Mouse (Mus musculus): ENCODE data around the gene Hmcn1. TPM values are rescaled to one million over a fixed set of nuclear protein-coding genes. Genes with fewer than 3 reads are reported as not detected.
A peak's percentile ranks its signal among the peaks of the same experiment; 100 is the strongest.

Hmcn1 gene
- polyA plus RNA-seq, 1 experiment from 2014 or later, result 1.0 TPM

GRCm38 (mm10) chr1:150920276-150920675 lies 73.0 kb downstream of the Hmcn1 start:
- Histone ChIP-seq H3K27me3 (no peaks in the 10 kb centered on the region), H3K9ac (replicated peaks) (no peak overlapping the region), H3K4me3 (no peak overlapping the region), H3K27ac (replicated peaks) (no peak overlapping the region), H3K4me1 (no peaks in the 10 kb centered on the region), H3K9me3 (no peaks in the 10 kb centered on the region), H3K36me3 (no peaks in the 10 kb centered on the region), H3K4me2 (replicated peaks) (no peak overlapping the region)
- 43% methylated on average over 6 of the region's 6 CpGs for WGBS
- 0 out of 2 replicates have a peak, but pooled peaks have one; percentile 29 for ATAC-seq (replicated peaks)

GRCm38 (mm10) chr1:150914936-150915335 lies 78.3 kb downstream of the Hmcn1 start:
- H3K9ac ChIP-seq (replicated peaks), result no peak overlapping the region
- H3K4me1 ChIP-seq, result no peaks in the 10 kb centered on the region
- H3K4me3 ChIP-seq, result no peak overlapping the region
- H3K9me3 ChIP-seq, result no peaks in the 10 kb centered on the region
- no peaks in the 10 kb centered on the region for H3K27me3 ChIP-seq
- no peaks in the 10 kb centered on the region for H3K36me3 ChIP-seq
- no peak overlapping the region for H3K4me2 ChIP-seq (replicated peaks)
- no peak for ATAC-seq (replicated peaks)
- H3K27ac ChIP-seq (replicated peaks), result no peak overlapping the region
- 85% methylated on average over 2 of the region's 2 CpGs for WGBS

- H3K4me2 ChIP-seq (replicated peaks), result no peak overlapping the region
- no peak overlapping the region for H3K9ac ChIP-seq (replicated peaks)
- no peak overlapping the region for H3K4me3 ChIP-seq
- H3K36me3 ChIP-seq, result no peaks in the 10 kb centered on the region
- 64% methylated on average over 5 of the region's 5 CpGs for WGBS
- H3K27ac ChIP-seq (replicated peaks), result no peak overlapping the region
- H3K27me3 ChIP-seq, result no peaks in the 10 kb centered on the region
- peak; percentile 74 for ATAC-seq (replicated peaks)
- no peaks in the 10 kb centered on the region for H3K9me3 ChIP-seq
- no peaks in the 10 kb centered on the region for H3K4me1 ChIP-seq
Observed at GRCm38 (mm10) chr1:150913586-150914136, 79.6 kb downstream of the Hmcn1 start.

GRCm38 (mm10) chr1:150909642-150910041 lies 83.6 kb downstream of the Hmcn1 start:
- H3K4me3 ChIP-seq, result no peak overlapping the region

GRCm38 (mm10) chr1:150893677-150894188 lies 99.5 kb downstream of the Hmcn1 start:
- no peak overlapping the region for H3K9ac ChIP-seq (replicated peaks)
- H3K27ac ChIP-seq (replicated peaks), result no peak overlapping the region
- no peaks in the 10 kb centered on the region for H3K27me3 ChIP-seq
- H3K4me2 ChIP-seq (replicated peaks), result no peak overlapping the region
- no peaks in the 10 kb centered on the region for H3K9me3 ChIP-seq
- 80% methylated on average over 5 of the region's 5 CpGs for WGBS
- no peak for ATAC-seq (replicated peaks)
- no peak overlapping the region for H3K4me3 ChIP-seq
- no peaks in the 10 kb centered on the region for H3K4me1 ChIP-seq
- no peaks in the 10 kb centered on the region for H3K36me3 ChIP-seq

More at GRCm38 (mm10) chr1:150909642-150910041, 83.6 kb downstream of the Hmcn1 start:
- H3K36me3 ChIP-seq, result no peaks in the 10 kb centered on the region
- no peak overlapping the region for H3K9ac ChIP-seq (replicated peaks)
- H3K9me3 ChIP-seq, result no peaks in the 10 kb centered on the region
- H3K4me2 ChIP-seq (replicated peaks), result no peak overlapping the region
- H3K27ac ChIP-seq (replicated peaks), result no peak overlapping the region
- H3K27me3 ChIP-seq, result no peaks in the 10 kb centered on the region
- no peaks in the 10 kb centered on the region for H3K4me1 ChIP-seq
- no peak for ATAC-seq (replicated peaks)
- WGBS, result 82% methylated on average over 2 of the region's 2 CpGs

- ATAC-seq (replicated peaks), result no peak
- Histone ChIP-seq H3K27ac (replicated peaks) (no peak overlapping the region), H3K27me3 (no peaks in the 10 kb centered on the region), H3K4me2 (replicated peaks) (no peak overlapping the region), H3K4me1 (no peaks in the 10 kb centered on the region), H3K4me3 (no peak overlapping the region), H3K9ac (replicated peaks) (no peak overlapping the region), H3K9me3 (no peaks in the 10 kb centered on the region), H3K36me3 (no peaks in the 10 kb centered on the region)
- WGBS, result 45% methylated on average over 4 of the region's 4 CpGs
Observed at GRCm38 (mm10) chr1:150890017-150890416, 103.2 kb downstream of the Hmcn1 start.

GRCm38 (mm10) chr1:150886267-150886666 lies 107.0 kb downstream of the Hmcn1 start:
- 88% methylated on average over 1 of the region's 1 CpGs for WGBS
- H3K9ac ChIP-seq (replicated peaks), result no peak overlapping the region
- H3K27ac ChIP-seq (replicated peaks), result no peak overlapping the region
- no peaks in the 10 kb centered on the region for H3K36me3 ChIP-seq
- H3K4me3 ChIP-seq, result no peak overlapping the region
- no peaks in the 10 kb centered on the region for H3K4me1 ChIP-seq
- H3K9me3 ChIP-seq, result no peaks in the 10 kb centered on the region
- ATAC-seq (replicated peaks), result no peak
- H3K27me3 ChIP-seq, result no peaks in the 10 kb centered on the region
- no peak overlapping the region for H3K4me2 ChIP-seq (replicated peaks)

- Histone ChIP-seq H3K9ac (replicated peaks) (no peak overlapping the region), H3K4me3 (no peak overlapping the region), H3K4me1 (peaks cover 5% of the 10 kb centered on the region; the same call in 1 of the 2 replicates), H3K27me3 (no peaks in the 10 kb centered on the region), H3K9me3 (no peaks in the 10 kb centered on the region), H3K36me3 (no peaks in the 10 kb centered on the region), H3K4me2 (replicated peaks) (no peak overlapping the region), H3K27ac (replicated peaks) (peak overlapping the region; percentile 64)
- WGBS, result 58% methylated on average over 7 of the region's 7 CpGs
- ATAC-seq (replicated peaks), result peak; percentile 73
Observed at GRCm38 (mm10) chr1:150878421-150878820, 114.8 kb downstream of the Hmcn1 start.

- WGBS, result 36% methylated on average over 4 of the region's 4 CpGs
- H3K27me3 ChIP-seq, result no peaks in the 10 kb centered on the region
- H3K4me1 ChIP-seq, result peaks cover 9% of the 10 kb centered on the region; the same call in 1 of the 2 replicates
- H3K4me2 ChIP-seq (replicated peaks), result no peak overlapping the region
- no peaks in the 10 kb centered on the region for H3K9me3 ChIP-seq
- H3K9ac ChIP-seq (replicated peaks), result no peak overlapping the region
- H3K4me3 ChIP-seq, result no peak overlapping the region
- no peaks in the 10 kb centered on the region for H3K36me3 ChIP-seq
- ATAC-seq (replicated peaks), result peak; percentile 90
- H3K27ac ChIP-seq (replicated peaks), result peak overlapping the region; percentile 64
Observed at GRCm38 (mm10) chr1:150877920-150878319, 115.3 kb downstream of the Hmcn1 start.

- Histone ChIP-seq H3K9ac (replicated peaks) (no peak overlapping the region), H3K4me2 (replicated peaks) (no peak overlapping the region), H3K4me1 (peaks cover 9% of the 10 kb centered on the region; the same call in 1 of the 2 replicates), H3K36me3 (no peaks in the 10 kb centered on the region), H3K9me3 (no peaks in the 10 kb centered on the region), H3K27me3 (no peaks in the 10 kb centered on the region), H3K27ac (replicated peaks) (no peak overlapping the region), H3K4me3 (no peak overlapping the region)
- 58% methylated on average over 5 of the region's 5 CpGs for WGBS
- no peak for ATAC-seq (replicated peaks)
Observed at GRCm38 (mm10) chr1:150874025-150874424, 119.2 kb downstream of the Hmcn1 start.

GRCm38 (mm10) chr1:150873231-150873630 lies 120.0 kb downstream of the Hmcn1 start:
- H3K4me3 ChIP-seq, result no peak overlapping the region
- no peak for ATAC-seq (replicated peaks)
- no peak overlapping the region for H3K4me2 ChIP-seq (replicated peaks)
- H3K4me1 ChIP-seq, result peaks cover 6% of the 10 kb centered on the region; the same call in 1 of the 2 replicates
- H3K36me3 ChIP-seq, result no peaks in the 10 kb centered on the region
- no peaks in the 10 kb centered on the region for H3K9me3 ChIP-seq
- H3K27me3 ChIP-seq, result no peaks in the 10 kb centered on the region
- WGBS, result 57% methylated on average over 6 of the region's 6 CpGs
- H3K9ac ChIP-seq (replicated peaks), result no peak overlapping the region
- H3K27ac ChIP-seq (replicated peaks), result no peak overlapping the region

GRCm38 (mm10) chr1:150872105-150872504 lies 121.1 kb downstream of the Hmcn1 start:
- ATAC-seq (replicated peaks), result no peak
- H3K9ac ChIP-seq (replicated peaks), result no peak overlapping the region
- no peaks in the 10 kb centered on the region for H3K9me3 ChIP-seq
- H3K4me2 ChIP-seq (replicated peaks), result no peak overlapping the region
- WGBS, result 86% methylated on average over 3 of the region's 3 CpGs
- H3K27ac ChIP-seq (replicated peaks), result no peak overlapping the region
- no peak overlapping the region for H3K4me3 ChIP-seq
- no peaks in the 10 kb centered on the region for H3K27me3 ChIP-seq
- H3K36me3 ChIP-seq, result no peaks in the 10 kb centered on the region
- peaks cover 4% of the 10 kb centered on the region; the same call in 1 of the 2 replicates for H3K4me1 ChIP-seq

- Histone ChIP-seq H3K4me1 (peaks cover 4% of the 10 kb centered on the region; the same call in 1 of the 2 replicates), H3K9me3 (no peaks in the 10 kb centered on the region), H3K9ac (replicated peaks) (no peak overlapping the region), H3K36me3 (no peaks in the 10 kb centered on the region), H3K4me2 (replicated peaks) (no peak overlapping the region), H3K27ac (replicated peaks) (no peak overlapping the region), H3K27me3 (no peaks in the 10 kb centered on the region), H3K4me3 (no peak overlapping the region)
- ATAC-seq (replicated peaks), result no peak
Observed at GRCm38 (mm10) chr1:150869189-150869588, 124.0 kb downstream of the Hmcn1 start.
